Mouse (Mus musculus) spleen, adult 2 months (tissue): ENCODE measurements around the gene Hsd17b3. TPM values are rescaled to one million over a fixed set of nuclear protein-coding genes. Genes with fewer than 3 reads are reported as not detected.

ENCODE experiments used
- DNase-seq, 2 experiments: peaks; one replicate each; pipeline versions ENCODE4 v3.0.0 to v3.0.0-alpha.2; 2012 to 2021; ENCODE audit warnings: low spot score in 2 of 2, low read depth in 1 of 2
- H3K27ac ChIP-seq: fragments of 200-500 bp; 2 replicates; pipeline ENCODE4 v1.5.1; 2012; ENCODE audit warnings: low read length, inconsistent platforms; ENCODE audit not compliant: insufficient read depth
- H3K27me3 ChIP-seq: fragments of 200-500 bp; 2 replicates; pipeline ENCODE4 v1.6.1; 2012; ENCODE audit warnings: mild to moderate bottlenecking, moderate library complexity, low read length, inconsistent platforms; ENCODE audit not compliant: control insufficient read depth, insufficient read depth
- H3K36me3 ChIP-seq: fragments of 200-500 bp; 2 replicates; pipeline ENCODE4 v1.6.1; 2012; ENCODE audit warnings: mild to moderate bottlenecking, low read length, inconsistent platforms; ENCODE audit not compliant: control insufficient read depth, insufficient read depth
- H3K4me1 ChIP-seq: fragments of 200-500 bp; 2 replicates; pipeline ENCODE4 v1.6.1; 2011; ENCODE audit warnings: inconsistent platforms; ENCODE audit not compliant: control insufficient read depth, insufficient read depth, insufficient read length
- H3K4me3 ChIP-seq: fragments of 200-500 bp; 2 replicates; pipeline ENCODE4 v1.5.1; 2011; ENCODE audit warnings: mild to moderate bottlenecking, inconsistent platforms; ENCODE audit not compliant: insufficient read depth, insufficient read length; ENCODE audit errors: extremely low read depth
- CTCF ChIP-seq: fragments of 200-500 bp; IDR thresholded peaks from 2 replicates; pipeline ENCODE4 v1.5.1; 2011; ENCODE audit warnings: mild to moderate bottlenecking, inconsistent platforms; ENCODE audit not compliant: insufficient read depth, insufficient read length, insufficient replicate concordance; ENCODE audit errors: extremely low read depth
- POLR2A ChIP-seq: fragments of 200-500 bp; IDR thresholded peaks from 2 replicates; pipeline ENCODE4 v1.6.1; 2011; ENCODE audit warnings: low read depth, low read length, inconsistent platforms
- WGBS: fragments of 180-500 bp; shearing (Covaris S2); methylation state at CpG from one replicate; pipeline ENCODE4 v1.1.7; 2018; 5-methylcytosine and 5-hydroxymethylcytosine counted together
- polyA plus RNA-seq: library from polyadenylated mRNA; depleted of rRNA; stranded (reverse); fragments of >200 nt; gene quantifications from 2 replicates; pipeline ENCODE4 v1.2.3, GENCODE M21; 2012; rRNA removed

Hsd17b3 gene
- not detected in 2 replicates for polyA plus RNA-seq

GRCm38 (mm10) chr13:64089130-64089529 lies at the start of gene Hsd17b3:
TSS of gene Hsd17b3 (minus strand) at chr13:64089230.
- no peaks in the 10 kb centered on the region for H3K4me1 ChIP-seq
- no peaks in the 10 kb centered on the region for H3K36me3 ChIP-seq
- H3K27ac ChIP-seq = no peak within 1 kb of the TSS
- DNase-seq = no peak
- H3K27me3 ChIP-seq = no peaks in the 10 kb centered on the region; the same call in 1 of the 2 replicates
- TF ChIP-seq CTCF (no peak), POLR2A (no peak)
- no peak within 1 kb of the TSS for H3K4me3 ChIP-seq
- WGBS = 80% methylated on average over 4 of the region's 4 CpGs

- H3K4me3 ChIP-seq = peak overlapping the region; percentile 67
- H3K27me3 ChIP-seq = no peaks in the 10 kb centered on the region
- DNase-seq = peak; percentile 37 to 67
- TF ChIP-seq CTCF = peak; percentile 19; the same call in 1 of the 2 replicates
- TF ChIP-seq POLR2A = no peak
- peak overlapping the region; percentile 54 for H3K27ac ChIP-seq
- peaks cover 3% of the 10 kb centered on the region for H3K36me3 ChIP-seq
- 37% methylated on average over 15 of the region's 15 CpGs for WGBS
- H3K4me1 ChIP-seq = no peaks in the 10 kb centered on the region
These were observed 40.8 kb upstream of the Hsd17b3 start for GRCm38 (mm10) chr13:64129616-64130375.

GRCm38 (mm10) chr13:64128858-64129615 lies 40.0 kb upstream of the Hsd17b3 start, which contains the start of gene Slc35d2:
TSS of gene Slc35d2 (minus strand) at chr13:64129368.
- DNase-seq = peak in 1 of 2 experiments; percentile 73
- WGBS = 6% methylated on average over 44 of the region's 44 CpGs
- Histone ChIP-seq H3K4me1 (no peaks in the 10 kb centered on the region), H3K36me3 (peaks cover 1% of the 10 kb centered on the region; the same call in 1 of the 2 replicates), H3K27me3 (no peaks in the 10 kb centered on the region), H3K4me3 (peak within 1 kb of the TSS; percentile 67), H3K27ac (peak within 1 kb of the TSS; percentile 68)
- TF ChIP-seq POLR2A = peak; percentile 29
- TF ChIP-seq CTCF = 0 out of 2 replicates have a peak, but pooled peaks have one; percentile 2

- WGBS = 80% methylated on average over 4 of the region's 4 CpGs
- no peak for DNase-seq
These were observed 37.3 kb upstream of the Hsd17b3 start for GRCm38 (mm10) chr13:64126316-64126715.

GRCm38 (mm10) chr13:64124886-64125285 lies 35.9 kb upstream of the Hsd17b3 start:
- TF ChIP-seq POLR2A = no peak
- no peak for TF ChIP-seq CTCF
- 93% methylated on average over 6 of the region's 6 CpGs for WGBS
- H3K4me1 ChIP-seq = no peaks in the 10 kb centered on the region; the same call in 1 of the 2 replicates
- DNase-seq = no peak
- H3K4me3 ChIP-seq = no peak overlapping the region
- H3K27ac ChIP-seq = no peak overlapping the region
- no peaks in the 10 kb centered on the region for H3K36me3 ChIP-seq
- no peaks in the 10 kb centered on the region for H3K27me3 ChIP-seq

More at GRCm38 (mm10) chr13:64126316-64126715, 37.3 kb upstream of the Hsd17b3 start:
- Histone ChIP-seq H3K27ac (no peak overlapping the region), H3K4me1 (no peaks in the 10 kb centered on the region), H3K36me3 (no peaks in the 10 kb centered on the region), H3K4me3 (no peak overlapping the region), H3K27me3 (no peaks in the 10 kb centered on the region)
- TF ChIP-seq CTCF = no peak
- no peak for TF ChIP-seq POLR2A

GRCm38 (mm10) chr13:64123491-64124188 lies 34.6 kb upstream of the Hsd17b3 start:
- TF ChIP-seq POLR2A = no peak
- TF ChIP-seq CTCF = no peak
- H3K4me1 ChIP-seq = no peaks in the 10 kb centered on the region; the same call in 1 of the 2 replicates
- no peak overlapping the region for H3K4me3 ChIP-seq
- DNase-seq = no peak
- no peaks in the 10 kb centered on the region for H3K36me3 ChIP-seq
- 79% methylated on average over 6 of the region's 6 CpGs for WGBS
- H3K27ac ChIP-seq = no peak overlapping the region
- no peaks in the 10 kb centered on the region for H3K27me3 ChIP-seq
